Mouse (Mus musculus) E14TG2a.4 (cell line): ENCODE measurements around the gene Srp68.

ENCODE experiments used
- H3K27me3 ChIP-seq: 2 replicates; pipeline ENCODE4 v1.6.1; 2014; ENCODE audit warnings: low read length, control low read depth; ENCODE audit not compliant: insufficient read depth
- H3K36me3 ChIP-seq: 2 replicates; pipeline ENCODE4 v1.6.1; 2014; ENCODE audit warnings: low read length, control low read depth; ENCODE audit not compliant: insufficient read depth
- H3K4me1 ChIP-seq: replicated peaks from 2 replicates; pipeline ENCODE4 v1.6.1; 2014; ENCODE audit warnings: low read depth, low read length, control low read depth
- H3K4me3 ChIP-seq: replicated peaks from 2 replicates; pipeline ENCODE4 v1.5.1; 2014; ENCODE audit warnings: mild to moderate bottlenecking, low read length
- H3K9me3 ChIP-seq: 2 replicates; pipeline ENCODE4 v1.6.1; 2014; ENCODE audit warnings: low read length, control low read depth
- CTCF ChIP-seq: conservative IDR thresholded peaks from 2 replicates; pipeline ENCODE4 v1.5.1; 2014; ENCODE audit warnings: low read length
- NANOG ChIP-seq: IDR thresholded peaks from 2 replicates; pipeline ENCODE4 v1.6.1; 2014; ENCODE audit warnings: borderline replicate concordance, low read length, mixed read lengths
- POU5F1 ChIP-seq: IDR thresholded peaks from 2 replicates; pipeline ENCODE4 v1.6.1; 2014; ENCODE audit warnings: low read length, borderline replicate concordance

Gene Srp68

GRCm38 (mm10) chr11:116274045-116274666 lies at the start of gene Srp68:
TSS of gene Srp68 (minus strand) at chr11:116274217.
- H3K36me3 ChIP-seq: peaks cover 33% of the 10 kb centered on the region
- H3K27me3 ChIP-seq: peaks cover 2% of the 10 kb centered on the region; the same call in 1 of the 2 replicates
- TF ChIP-seq POU5F1 (no peak), CTCF (no peak), NANOG (no peak)
- peak within 1 kb of the TSS; percentile 92 for H3K4me3 ChIP-seq
- no peaks in the 10 kb centered on the region for H3K9me3 ChIP-seq
- peaks cover 48% of the 10 kb centered on the region for H3K4me1 ChIP-seq

DNA sequence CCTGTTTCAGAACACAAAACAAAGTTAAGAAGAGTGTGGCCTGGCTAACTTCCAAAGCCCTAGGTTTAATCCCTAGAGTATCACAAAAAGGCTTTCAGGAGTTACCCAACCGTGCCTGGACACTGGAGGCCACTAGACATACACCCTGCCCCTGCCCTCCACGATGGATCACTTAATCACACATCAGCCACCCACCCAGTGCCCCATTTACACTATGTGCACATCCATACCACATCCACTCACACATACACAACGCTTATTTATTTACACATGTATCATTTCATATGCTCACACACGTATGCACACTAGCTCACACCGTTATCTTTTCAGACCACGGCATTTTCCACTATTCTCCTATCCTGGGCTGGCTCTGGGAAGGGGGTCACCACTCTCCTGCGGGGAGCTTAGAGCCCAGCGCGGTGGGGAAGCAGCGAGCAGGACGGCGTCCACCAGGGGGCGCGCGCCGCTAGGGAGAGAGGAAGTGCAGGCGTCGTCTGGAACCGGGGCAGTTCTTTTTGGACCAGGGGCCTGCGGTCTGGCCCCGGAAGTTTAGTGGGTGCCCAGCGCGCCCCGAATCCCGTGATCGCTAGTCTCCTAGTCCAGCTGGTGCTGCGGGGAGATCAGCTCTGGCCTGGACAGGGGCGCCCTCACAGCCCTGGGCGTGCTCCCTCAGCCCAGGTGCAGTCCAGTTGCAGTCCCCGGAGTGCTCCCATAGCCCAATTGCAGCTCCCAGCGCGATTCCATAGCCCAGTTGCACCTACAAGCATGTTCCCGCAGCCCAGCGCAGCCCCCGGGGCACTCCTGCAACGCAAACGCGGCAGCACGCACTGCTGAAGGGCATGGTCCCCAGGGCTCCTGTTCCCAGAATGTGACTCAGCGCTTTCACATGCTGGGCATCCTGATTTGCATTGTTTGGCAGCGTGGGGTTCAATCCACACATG lies 45.0 kb upstream of the Srp68 start:
- peak; percentile 52 for TF ChIP-seq CTCF
- TF ChIP-seq NANOG: no peak
- no peak for TF ChIP-seq POU5F1
- Histone ChIP-seq H3K36me3 (no peaks in the 10 kb centered on the region), H3K4me3 (peak overlapping the region; percentile 74), H3K27me3 (peaks cover 8% of the 10 kb centered on the region; the same call in 1 of the 2 replicates), H3K4me1 (peaks cover 18% of the 10 kb centered on the region), H3K9me3 (no peaks in the 10 kb centered on the region)

DNA sequence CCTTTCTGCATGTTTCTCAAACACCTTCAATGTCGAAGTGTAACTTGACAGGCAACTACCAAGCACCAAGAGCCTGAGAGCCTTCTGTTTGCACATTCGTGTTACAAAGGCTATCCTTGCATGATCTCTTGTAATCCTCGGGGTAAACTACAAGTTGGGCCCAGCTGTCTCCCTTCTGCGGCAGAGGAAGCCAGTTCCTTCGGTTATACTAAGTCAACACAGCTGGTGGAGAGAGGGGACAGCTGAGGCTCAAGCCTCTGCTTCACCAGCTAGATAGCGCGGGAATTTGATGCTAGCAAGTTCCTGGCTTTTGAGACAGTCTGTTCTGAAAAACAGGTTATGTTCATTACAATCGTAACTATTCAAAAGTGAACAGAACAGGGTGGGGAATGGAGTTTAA lies 38.3 kb upstream of the Srp68 start:
- Histone ChIP-seq H3K36me3 (no peaks in the 10 kb centered on the region), H3K27me3 (0 out of 2 replicates have a peak, but pooled peaks cover 3% of the 10 kb centered on the region), H3K4me3 (no peak overlapping the region), H3K9me3 (no peaks in the 10 kb centered on the region), H3K4me1 (peaks cover 5% of the 10 kb centered on the region)
- TF ChIP-seq NANOG: no peak
- TF ChIP-seq POU5F1: no peak

- Histone ChIP-seq H3K27me3 (no peaks in the 10 kb centered on the region), H3K4me3 (no peak overlapping the region), H3K9me3 (no peaks in the 10 kb centered on the region), H3K4me1 (peaks cover 10% of the 10 kb centered on the region), H3K36me3 (no peaks in the 10 kb centered on the region)
- no peak for TF ChIP-seq CTCF
- TF ChIP-seq POU5F1: no peak
- TF ChIP-seq NANOG: no peak
Observed at GRCm38 (mm10) chr11:116311169-116311568, 37.2 kb upstream of the Srp68 start.

- Histone ChIP-seq H3K36me3 (peaks cover 4% of the 10 kb centered on the region), H3K4me3 (no peak overlapping the region), H3K27me3 (no peaks in the 10 kb centered on the region), H3K9me3 (no peaks in the 10 kb centered on the region), H3K4me1 (peaks cover 16% of the 10 kb centered on the region)
- TF ChIP-seq CTCF: no peak
- no peak for TF ChIP-seq POU5F1
- no peak for TF ChIP-seq NANOG
Observed at GRCm38 (mm10) chr11:116309601-116310000, 35.6 kb upstream of the Srp68 start.

DNA sequence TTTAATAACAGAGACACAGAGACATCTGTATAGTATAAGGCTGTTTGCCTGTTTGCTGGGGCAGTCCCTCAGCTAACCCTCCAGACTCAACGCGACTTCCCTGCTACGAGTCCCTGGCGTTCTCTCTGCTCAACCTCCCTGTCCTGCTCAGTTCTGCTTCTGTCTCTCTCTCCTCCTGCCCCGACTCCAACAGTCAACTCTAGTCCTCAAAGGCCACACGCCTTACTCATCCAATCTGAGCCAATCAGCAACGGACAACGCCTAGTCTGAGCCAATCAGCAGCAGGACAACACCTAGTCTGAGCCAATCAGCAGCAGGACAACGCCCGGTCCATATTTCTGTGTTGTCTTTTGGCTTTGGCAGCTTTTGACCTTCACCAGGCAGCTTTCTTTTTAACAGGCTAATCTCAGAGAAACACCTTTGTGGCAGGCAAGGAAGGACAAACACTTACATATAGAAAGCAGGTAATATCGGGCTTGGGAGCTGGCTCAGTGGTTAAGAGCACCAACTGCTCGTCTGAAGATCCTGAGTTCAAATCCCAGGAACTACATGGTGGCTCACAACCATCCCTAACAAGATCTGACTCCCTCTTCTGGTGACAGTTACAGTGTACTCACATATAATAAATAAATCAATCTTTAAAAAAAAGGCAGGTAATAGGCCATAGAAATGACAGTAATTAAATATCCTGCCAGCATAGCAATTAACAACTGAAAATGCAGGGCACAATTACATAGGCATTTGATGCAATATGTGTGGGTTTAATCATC lies 33.9 kb upstream of the Srp68 start:
- no peak for TF ChIP-seq POU5F1
- H3K9me3 ChIP-seq: no peaks in the 10 kb centered on the region
- peaks cover 16% of the 10 kb centered on the region for H3K4me1 ChIP-seq
- H3K36me3 ChIP-seq: peaks cover 18% of the 10 kb centered on the region
- H3K27me3 ChIP-seq: no peaks in the 10 kb centered on the region
- no peak overlapping the region for H3K4me3 ChIP-seq

- H3K4me1 ChIP-seq: peaks cover 16% of the 10 kb centered on the region
- TF ChIP-seq CTCF (no peak), NANOG (no peak), POU5F1 (no peak)
- no peaks in the 10 kb centered on the region for H3K27me3 ChIP-seq
- no peaks in the 10 kb centered on the region for H3K9me3 ChIP-seq
- peaks cover 18% of the 10 kb centered on the region for H3K36me3 ChIP-seq
- peak within 1 kb of the TSS; percentile 80 for H3K4me3 ChIP-seq
Observed at GRCm38 (mm10) chr11:116307019-116307725, 33.2 kb upstream of the Srp68 start, which contains the start of gene Exoc7. TSS of gene Exoc7 (minus strand) at chr11:116307233.
